Mouse (Mus musculus) midbrain, embryonic 10.5 days (tissue): ENCODE data around the gene Tsen34. TPM values are rescaled to one million over a fixed set of nuclear protein-coding genes. Genes with fewer than 3 reads are reported as not detected.
A peak's percentile ranks its signal among the peaks of the same experiment; 100 is the strongest.

Experiments
- DNase-seq: peaks from one replicate; pipeline ENCODE4 v3.0.0-alpha.2; 2017; ENCODE audit warnings: low spot score
- H3K27ac ChIP-seq: fragments of 300-500 bp; sonication (generic); replicated peaks from 2 replicates; pipeline ENCODE4 v1.5.1; 2016; ENCODE audit warnings: mild to moderate bottlenecking
- H3K27me3 ChIP-seq: fragments of 300-500 bp; sonication (generic); 2 replicates; pipeline ENCODE4 v1.6.1; 2016; ENCODE audit warnings: low read depth, mild to moderate bottlenecking; ENCODE audit not compliant: poor library complexity, severe bottlenecking
- H3K36me3 ChIP-seq: fragments of 300-500 bp; sonication (generic); 2 replicates; pipeline ENCODE4 v1.6.1; 2016; ENCODE audit warnings: mild to moderate bottlenecking, moderate library complexity
- H3K4me1 ChIP-seq: fragments of 300-500 bp; sonication (generic); 2 replicates; pipeline ENCODE4 v1.6.1; 2016
- H3K4me3 ChIP-seq: fragments of 300-500 bp; sonication (generic); 2 replicates; pipeline ENCODE4 v1.5.1; 2016; ENCODE audit warnings: mild to moderate bottlenecking, moderate library complexity
- H3K9me3 ChIP-seq: fragments of 300-500 bp; sonication (generic); replicated peaks from 2 replicates; pipeline ENCODE4 v1.6.1; 2016; ENCODE audit warnings: mild to moderate bottlenecking
- WGBS: fragments of 180-500 bp; shearing (Covaris S2); methylation state at CpG from one replicate; pipeline ENCODE4 v1.1.7; 2016; 5-methylcytosine and 5-hydroxymethylcytosine counted together
- polyA plus RNA-seq: library from polyadenylated mRNA; unstranded; fragments of >200 nt; fragmentation: Nextera tagmentation; extraction: Ambion mirVana; gene quantifications from 2 replicates; pipeline ENCODE4 v1.2.1, GENCODE M21; 2016

Gene Tsen34
- polyA plus RNA-seq: 251 and 266 TPM in 2 replicates

GRCm38 (mm10) chr7:3692382-3692986 lies at the start of gene Tsen34:
Tsen34 (plus strand) TSS chr7:3692863.
- 0% methylated on average over 49 of the region's 49 CpGs for WGBS
- Histone ChIP-seq H3K9me3 (no peaks in the 10 kb centered on the region), H3K36me3 (peaks cover 39% of the 10 kb centered on the region), H3K4me1 (peaks cover 25% of the 10 kb centered on the region), H3K4me3 (peak within 1 kb of the TSS; percentile 83), H3K27me3 (no peaks in the 10 kb centered on the region), H3K27ac (peak within 1 kb of the TSS; percentile 92)
- no peak for DNase-seq

DNA sequence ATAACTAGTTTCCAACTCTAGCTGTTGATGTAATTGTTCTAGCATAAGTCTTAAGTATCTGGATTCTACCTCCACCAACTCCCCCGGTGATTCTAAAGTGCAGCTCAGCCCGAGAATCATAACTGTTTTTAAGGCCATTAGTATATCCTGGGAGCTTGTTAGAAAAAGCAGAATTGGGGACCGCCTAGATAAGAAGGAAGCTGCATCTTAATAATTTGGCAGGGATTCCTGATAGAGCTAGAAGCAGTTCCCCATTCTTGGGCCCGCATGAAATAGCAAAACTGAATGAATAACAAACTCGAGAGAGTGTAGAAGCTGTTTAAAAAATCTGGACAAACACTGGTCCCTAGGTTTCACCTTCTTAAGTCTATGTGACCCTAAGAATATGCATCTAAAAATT lies 49.3 kb upstream of the Tsen34 start:
- H3K27me3 ChIP-seq: 0 out of 2 replicates have a peak, but pooled peaks cover 6% of the 10 kb centered on the region
- H3K4me1 ChIP-seq: peaks cover 32% of the 10 kb centered on the region
- H3K27ac ChIP-seq: no peak overlapping the region
- WGBS: 71% methylated on average over 5 of the region's 5 CpGs
- 0 out of 2 replicates have a peak, but pooled peaks cover 3% of the 10 kb centered on the region for H3K9me3 ChIP-seq
- H3K36me3 ChIP-seq: peaks cover 57% of the 10 kb centered on the region
- DNase-seq: no peak
- peak overlapping the region; percentile 100; the same call in 1 of the 2 replicates for H3K4me3 ChIP-seq

GRCm38 (mm10) chr7:3643843-3644242 lies 48.8 kb upstream of the Tsen34 start:
- WGBS: 27% methylated on average over 9 of the region's 9 CpGs
- peak overlapping the region; percentile 97; the same call in 1 of the 2 replicates for H3K27ac ChIP-seq
- no peak for DNase-seq
- H3K4me3 ChIP-seq: peak overlapping the region; percentile 100
- H3K36me3 ChIP-seq: peaks cover 57% of the 10 kb centered on the region
- H3K9me3 ChIP-seq: 0 out of 2 replicates have a peak, but pooled peaks cover 3% of the 10 kb centered on the region
- 0 out of 2 replicates have a peak, but pooled peaks cover 6% of the 10 kb centered on the region for H3K27me3 ChIP-seq
- peaks cover 37% of the 10 kb centered on the region for H3K4me1 ChIP-seq

- WGBS: under 1% methylated on average over 11 of the region's 11 CpGs
- H3K27ac ChIP-seq: peak overlapping the region; percentile 97
- peak overlapping the region; percentile 100 for H3K4me3 ChIP-seq
- H3K4me1 ChIP-seq: peaks cover 40% of the 10 kb centered on the region
- peaks cover 56% of the 10 kb centered on the region for H3K36me3 ChIP-seq
- DNase-seq: no peak
- H3K27me3 ChIP-seq: 0 out of 2 replicates have a peak, but pooled peaks cover 6% of the 10 kb centered on the region
- H3K9me3 ChIP-seq: 0 out of 2 replicates have a peak, but pooled peaks cover 3% of the 10 kb centered on the region
Measured at GRCm38 (mm10) chr7:3644348-3644671, 48.4 kb upstream of the Tsen34 start.

DNA sequence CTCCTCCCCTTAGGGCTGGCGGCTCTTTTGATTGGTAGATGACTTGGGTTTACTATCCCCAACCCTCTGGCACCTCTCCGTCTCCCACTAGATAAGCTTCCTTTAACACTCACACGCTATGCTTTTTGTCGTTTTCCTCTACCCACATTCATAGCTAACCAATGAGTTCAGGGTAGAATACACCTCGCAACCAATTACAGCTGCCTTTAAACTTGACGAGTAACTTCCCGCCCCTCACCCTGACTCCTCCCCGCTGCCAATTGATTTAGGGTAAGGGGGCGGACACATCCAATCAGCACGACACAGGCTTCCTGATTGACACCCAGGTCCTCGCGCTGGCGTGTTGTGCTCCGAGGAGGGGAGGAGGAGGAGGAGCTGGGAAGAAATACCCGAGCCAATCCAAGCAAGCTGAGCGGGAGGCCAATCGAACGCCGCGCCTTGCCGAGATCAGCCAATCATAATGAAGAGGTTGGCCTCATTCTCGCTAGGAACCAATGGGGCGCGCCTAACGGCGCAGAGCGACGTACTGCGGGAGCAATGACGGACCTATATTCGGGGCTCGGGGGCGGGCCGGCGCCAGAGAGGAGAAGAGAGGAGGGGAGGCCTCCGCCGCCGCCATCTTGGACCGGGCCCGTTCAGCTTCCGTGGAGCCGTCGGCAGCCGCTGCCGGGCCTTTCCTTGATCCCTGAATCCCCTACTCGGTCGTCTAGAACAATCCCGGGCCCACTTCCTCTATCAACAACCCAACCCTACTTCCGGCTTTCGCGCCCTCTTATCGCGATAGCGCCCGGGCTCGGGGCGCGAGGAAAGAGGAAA lies 47.8 kb upstream of the Tsen34 start, which contains the start of gene Cnot3:
Cnot3 (plus strand) TSS at position 597 of the 816 bp plus-strand sequence.
- under 1% methylated on average over 58 of the region's 58 CpGs for WGBS
- Histone ChIP-seq H3K27ac (peak within 1 kb of the TSS; percentile 97), H3K9me3 (0 out of 2 replicates have a peak, but pooled peaks cover 3% of the 10 kb centered on the region), H3K36me3 (peaks cover 54% of the 10 kb centered on the region), H3K27me3 (0 out of 2 replicates have a peak, but pooled peaks cover 6% of the 10 kb centered on the region), H3K4me3 (peak within 1 kb of the TSS; percentile 100), H3K4me1 (peaks cover 40% of the 10 kb centered on the region)
- DNase-seq: peak; percentile 98

DNA sequence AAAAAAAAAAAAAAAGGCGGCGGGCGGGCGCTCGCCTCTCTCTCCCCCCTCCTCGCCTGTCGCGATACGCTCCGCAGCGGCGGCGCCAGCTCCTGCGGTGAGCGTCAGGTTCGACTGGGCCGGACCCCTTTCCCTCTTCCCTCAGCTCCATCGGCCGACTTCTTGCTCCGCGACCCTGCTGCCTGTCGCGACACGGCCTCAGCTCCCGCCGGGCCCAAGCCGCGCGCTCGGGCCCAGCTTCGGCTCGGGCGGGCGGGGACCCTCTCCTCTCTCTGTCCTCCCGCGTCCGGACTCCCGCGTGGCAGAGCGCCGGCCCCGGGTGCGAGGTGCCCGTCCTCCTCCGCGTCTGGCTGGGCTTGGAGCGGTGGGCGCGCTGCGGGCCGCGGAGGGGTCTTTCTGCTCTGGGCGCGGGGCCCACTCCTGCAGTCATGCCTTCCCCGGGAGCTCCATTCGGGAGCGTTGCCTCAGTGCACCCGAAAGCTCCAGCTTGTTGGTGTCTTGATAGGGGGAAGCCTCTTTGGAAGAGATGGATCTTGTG lies 47.1 kb upstream of the Tsen34 start:
- Histone ChIP-seq H3K4me1 (peaks cover 40% of the 10 kb centered on the region), H3K27me3 (0 out of 2 replicates have a peak, but pooled peaks cover 6% of the 10 kb centered on the region), H3K9me3 (0 out of 2 replicates have a peak, but pooled peaks cover 3% of the 10 kb centered on the region), H3K36me3 (peaks cover 54% of the 10 kb centered on the region), H3K27ac (peak overlapping the region; percentile 97), H3K4me3 (peak overlapping the region; percentile 100)
- DNase-seq: no peak
- WGBS: under 1% methylated on average over 56 of the region's 58 CpGs

DNA sequence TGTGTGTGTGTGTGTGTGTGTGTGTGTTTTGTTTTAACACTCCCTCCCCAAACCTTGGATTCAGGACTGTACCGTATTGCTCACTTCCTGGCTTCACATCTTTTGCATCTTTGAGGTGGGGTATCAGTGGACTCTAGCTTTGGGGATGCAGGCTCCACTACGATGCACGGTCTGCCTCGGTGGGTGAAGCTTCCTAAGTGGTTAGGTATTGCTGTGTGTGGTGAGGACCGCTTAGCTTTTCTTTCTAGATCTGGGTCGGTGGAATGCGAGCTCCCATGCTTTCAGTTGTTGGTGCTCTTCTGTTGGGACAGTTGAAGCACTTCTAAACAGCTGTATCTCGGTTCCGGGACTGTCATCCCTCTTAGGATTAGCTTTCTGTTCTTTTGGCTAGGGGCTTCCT lies 46.5 kb upstream of the Tsen34 start:
- Histone ChIP-seq H3K27me3 (0 out of 2 replicates have a peak, but pooled peaks cover 6% of the 10 kb centered on the region), H3K4me1 (peaks cover 40% of the 10 kb centered on the region), H3K4me3 (peak overlapping the region; percentile 100), H3K9me3 (0 out of 2 replicates have a peak, but pooled peaks cover 3% of the 10 kb centered on the region), H3K36me3 (peaks cover 54% of the 10 kb centered on the region), H3K27ac (peak overlapping the region; percentile 97)
- no peak for DNase-seq
- 32% methylated on average over 9 of the region's 9 CpGs for WGBS

DNA sequence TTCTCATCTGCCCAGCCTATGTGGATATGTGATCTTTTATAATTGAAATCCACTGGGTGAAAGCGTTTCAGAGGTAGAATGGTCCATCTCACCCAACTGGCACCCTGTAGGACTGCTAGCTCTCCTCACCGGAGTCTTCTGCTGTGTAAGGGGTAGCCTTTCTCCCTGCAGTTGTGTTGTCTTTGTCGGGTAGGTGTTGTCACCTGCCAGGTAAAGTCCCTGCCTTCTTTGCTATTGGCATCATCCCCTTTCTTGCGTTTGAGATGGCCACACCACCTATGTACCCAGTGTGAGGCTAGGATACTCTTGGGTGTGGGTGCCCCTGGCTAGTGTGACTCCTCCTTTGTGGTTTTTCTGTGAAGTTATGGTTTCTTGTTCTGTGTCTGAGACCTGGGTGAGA lies 46.0 kb upstream of the Tsen34 start:
- WGBS: 76% methylated on average over 4 of the region's 4 CpGs

DNA sequence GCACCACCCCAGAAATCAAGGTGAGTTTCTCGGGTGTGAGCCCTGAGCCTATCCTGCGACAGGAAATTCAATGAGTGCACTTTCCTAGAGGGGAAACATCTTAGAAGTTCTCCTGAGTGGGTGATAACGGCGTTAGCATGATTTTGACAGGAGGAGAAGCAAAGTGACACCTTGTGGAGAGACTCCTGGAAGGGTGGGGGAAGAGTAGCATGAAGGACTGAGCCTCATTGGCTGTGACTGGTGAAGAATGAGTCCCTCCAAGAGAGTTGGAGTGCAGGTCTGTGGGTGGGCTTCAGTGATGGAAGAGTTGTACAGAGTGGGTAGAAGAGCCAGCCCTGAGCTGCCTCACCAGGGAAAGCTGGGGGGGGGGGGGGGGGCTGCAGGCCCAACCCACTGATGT lies 35.7 kb upstream of the Tsen34 start:
- WGBS: 91% methylated on average over 4 of the region's 4 CpGs
- H3K27me3 ChIP-seq: no peaks in the 10 kb centered on the region
- DNase-seq: no peak

More for the DNA sequence above, 46.0 kb upstream of the Tsen34 start:
- H3K4me1 ChIP-seq: peaks cover 40% of the 10 kb centered on the region
- peak overlapping the region; percentile 100 for H3K4me3 ChIP-seq
- 0 out of 2 replicates have a peak, but pooled peaks cover 6% of the 10 kb centered on the region for H3K27me3 ChIP-seq
- H3K9me3 ChIP-seq: 0 out of 2 replicates have a peak, but pooled peaks cover 3% of the 10 kb centered on the region
- peaks cover 54% of the 10 kb centered on the region for H3K36me3 ChIP-seq
- DNase-seq: no peak
- H3K27ac ChIP-seq: peak overlapping the region; percentile 97

DNA sequence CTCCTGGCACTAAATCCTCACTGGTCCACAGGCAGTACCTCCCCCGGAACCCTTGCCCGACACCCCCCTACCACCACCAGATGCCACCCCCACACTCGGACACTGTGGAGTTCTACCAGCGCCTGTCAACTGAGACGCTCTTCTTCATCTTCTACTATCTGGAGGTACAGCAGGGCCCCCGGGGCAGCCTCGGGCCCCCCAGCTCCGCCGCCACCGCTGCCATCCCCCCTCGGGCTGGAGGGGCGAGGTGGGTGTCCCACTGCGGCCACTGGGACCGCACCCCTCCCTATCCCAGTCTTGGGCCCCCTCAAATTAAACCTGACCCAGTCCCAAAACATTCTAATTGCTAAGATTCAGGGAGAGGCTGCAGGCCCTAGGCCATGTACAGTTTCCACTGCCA lies 34.1 kb upstream of the Tsen34 start:
- DNase-seq: no peak
- Histone ChIP-seq H3K4me3 (no peak overlapping the region), H3K9me3 (no peaks in the 10 kb centered on the region), H3K36me3 (peaks cover 100% of the 10 kb centered on the region), H3K27ac (no peak overlapping the region), H3K27me3 (no peaks in the 10 kb centered on the region), H3K4me1 (peaks cover 4% of the 10 kb centered on the region)
- WGBS: 94% methylated on average over 14 of the region's 14 CpGs

More for the DNA sequence above, 35.7 kb upstream of the Tsen34 start:
- Histone ChIP-seq H3K27ac (no peak overlapping the region), H3K36me3 (peaks cover 100% of the 10 kb centered on the region), H3K9me3 (no peaks in the 10 kb centered on the region), H3K4me1 (no peaks in the 10 kb centered on the region), H3K4me3 (no peak overlapping the region)

DNA sequence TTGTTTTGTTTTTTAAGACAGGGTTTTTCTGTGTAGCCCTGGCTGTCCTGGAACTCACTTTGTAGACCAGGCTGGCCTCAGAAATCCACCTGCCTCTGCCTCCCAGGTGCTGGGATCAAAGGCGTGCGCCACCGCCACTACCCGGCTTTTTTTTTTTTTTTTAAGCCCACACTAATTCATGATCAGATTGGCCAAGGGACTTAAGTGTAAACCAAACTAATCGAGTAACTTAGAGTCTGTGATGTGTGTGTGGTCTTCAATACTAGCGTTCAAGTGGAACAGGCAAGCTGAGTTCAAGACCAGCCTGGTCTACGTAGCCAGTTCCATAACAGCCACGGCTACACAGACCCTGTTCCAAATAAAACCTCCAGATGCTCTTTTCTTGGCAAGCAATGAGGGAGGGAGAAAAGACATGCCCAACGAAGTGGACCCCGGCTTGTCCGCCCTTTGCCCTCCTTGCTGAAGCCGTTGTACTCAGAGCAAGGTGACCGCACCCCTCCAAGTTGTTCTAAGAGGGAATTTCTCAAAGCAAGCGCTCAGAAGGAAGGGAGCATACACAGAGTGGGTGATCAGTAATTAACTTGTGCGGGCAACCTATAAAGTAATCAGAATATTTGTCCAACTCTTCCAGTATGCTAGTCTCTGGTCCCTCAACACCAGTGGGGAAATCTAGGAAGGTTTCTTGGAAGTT lies 28.0 kb upstream of the Tsen34 start:
- Histone ChIP-seq H3K4me1 (peaks cover 30% of the 10 kb centered on the region), H3K36me3 (peaks cover 40% of the 10 kb centered on the region), H3K4me3 (peak overlapping the region; percentile 81), H3K27ac (peak overlapping the region; percentile 91), H3K27me3 (no peaks in the 10 kb centered on the region), H3K9me3 (no peaks in the 10 kb centered on the region)
- 42% methylated on average over 15 of the region's 15 CpGs for WGBS
- DNase-seq: peak; percentile 49
